Mouse (Mus musculus) spleen, postnatal 14 days (tissue): Measurements from ENCODE around the gene Ankrd33b.

Experiments used
- DNase-seq, 2 experiments: peaks; one replicate each; pipeline ENCODE4 v3.0.0; 2021 to 2022; ENCODE audit warnings: low spot score in 2 of 2

The Ankrd33b gene

GRCm38 (mm10) chr15:31338656-31339291, 28.8 kb downstream of the Ankrd33b start:
- no peak for DNase-seq

GRCm38 (mm10) chr15:31337983-31338382, 29.5 kb downstream of the Ankrd33b start:
- DNase-seq = no peak

- DNase-seq = no peak
These were observed 30.3 kb downstream of the Ankrd33b start for GRCm38 (mm10) chr15:31337192-31337741.

- peak in 1 of 2 experiments; percentile 20 for DNase-seq
These were observed 30.8 kb downstream of the Ankrd33b start for GRCm38 (mm10) chr15:31336685-31337084.

- no peak for DNase-seq
These were observed 32.7 kb downstream of the Ankrd33b start for GRCm38 (mm10) chr15:31334829-31335228.

GRCm38 (mm10) chr15:31332541-31333163, 34.9 kb downstream of the Ankrd33b start:
- DNase-seq = no peak

GRCm38 (mm10) chr15:31331742-31332141, 35.8 kb downstream of the Ankrd33b start:
- no peak for DNase-seq

- DNase-seq = no peak
These were observed 39.4 kb downstream of the Ankrd33b start for GRCm38 (mm10) chr15:31328082-31328614.

GRCm38 (mm10) chr15:31325660-31326354, 41.7 kb downstream of the Ankrd33b start:
- DNase-seq = no peak

GRCm38 (mm10) chr15:31324551-31324950, 43.0 kb downstream of the Ankrd33b start:
- DNase-seq = no peak

GRCm38 (mm10) chr15:31323684-31324083, 43.8 kb downstream of the Ankrd33b start:
- DNase-seq = no peak

- no peak for DNase-seq
These were observed 46.7 kb downstream of the Ankrd33b start for GRCm38 (mm10) chr15:31320598-31321377.

- DNase-seq = no peak
These were observed 48.5 kb downstream of the Ankrd33b start for GRCm38 (mm10) chr15:31319046-31319445.

GRCm38 (mm10) chr15:31318158-31318955, 49.2 kb downstream of the Ankrd33b start:
- no peak for DNase-seq

- no peak for DNase-seq
These were observed 50.3 kb downstream of the Ankrd33b start for GRCm38 (mm10) chr15:31317056-31317805.

- DNase-seq = peak in 1 of 2 experiments; percentile 65
These were observed 51.8 kb downstream of the Ankrd33b start for GRCm38 (mm10) chr15:31315630-31316231.

- DNase-seq = no peak
These were observed 55.5 kb downstream of the Ankrd33b start for GRCm38 (mm10) chr15:31312001-31312400.

- DNase-seq = no peak
These were observed 58.0 kb downstream of the Ankrd33b start for GRCm38 (mm10) chr15:31309526-31309925.

GRCm38 (mm10) chr15:31306726-31307125, 60.8 kb downstream of the Ankrd33b start:
- DNase-seq = no peak

GRCm38 (mm10) chr15:31305181-31305580, 62.3 kb downstream of the Ankrd33b start:
- no peak for DNase-seq
